Mouse (Mus musculus) myocyte (in vitro differentiated cells): ENCODE results near the gene Stat5a. TPM values are rescaled to one million over a fixed set of nuclear protein-coding genes. Genes with fewer than 3 reads are reported as not detected.

Experiments
- H3K27me3 ChIP-seq: one replicate; pipeline ENCODE4 v1.6.1; 2011; ENCODE audit not compliant: control insufficient read depth, insufficient read depth, insufficient read length
- H3K36me3 ChIP-seq: one replicate; pipeline ENCODE4 v1.6.1; 2011; ENCODE audit not compliant: control insufficient read depth, insufficient read depth
- H3K4me2 ChIP-seq: one replicate; pipeline ENCODE4 v1.6.1; 2011; ENCODE audit warnings: low read depth, control low read depth
- H3K4me3 ChIP-seq: one replicate; pipeline ENCODE4 v1.5.1; 2011; ENCODE audit warnings: mild to moderate bottlenecking, control low read depth, moderate library complexity
- H3K79me2 ChIP-seq: one replicate; pipeline ENCODE4 v1.6.1; 2011; ENCODE audit not compliant: control insufficient read depth, insufficient read depth
- H3ac ChIP-seq: one replicate; pipeline ENCODE4 v1.6.1; 2011; ENCODE audit not compliant: control insufficient read depth, insufficient read length
- CEBPB ChIP-seq: IDR thresholded peaks from 2 replicates; pipeline ENCODE4 v1.6.1; 2011; ENCODE audit warnings: mild to moderate bottlenecking, moderate library complexity; ENCODE audit not compliant: poor library complexity, insufficient read depth, severe bottlenecking
- E2F4 ChIP-seq: IDR thresholded peaks from one replicate; pipeline ENCODE4 v1.6.1; 2011; ENCODE audit warnings: mild to moderate bottlenecking, control low read depth, moderate library complexity; ENCODE audit not compliant: insufficient read depth
- MAX ChIP-seq: IDR thresholded peaks from one replicate; pipeline ENCODE4 v1.6.1; 2011; ENCODE audit warnings: low read depth, mild to moderate bottlenecking, control low read depth
- MYOD1 ChIP-seq, 3 experiments: IDR thresholded peaks; one replicate each; pipeline ENCODE4 v1.6.1; 2011; ENCODE audit warnings: control low read depth in 2 of 3, low read depth in 2 of 3, mild to moderate bottlenecking in 2 of 3, moderate library complexity in 1 of 3; ENCODE audit not compliant: insufficient read length in 2 of 3, control insufficient read depth in 1 of 3
- MYOG ChIP-seq, 3 experiments: IDR thresholded peaks; one replicate each; pipeline ENCODE4 v1.6.1; 2011; ENCODE audit warnings: control low read depth in 2 of 3, low read depth in 2 of 3, mild to moderate bottlenecking in 2 of 3; ENCODE audit not compliant: insufficient read length in 2 of 3, control insufficient read depth in 1 of 3, insufficient read depth in 1 of 3
- POLR2A ChIP-seq: IDR thresholded peaks from one replicate; pipeline ENCODE4 v1.6.1; 2011; ENCODE audit warnings: low read depth, mild to moderate bottlenecking, control low read depth, moderate library complexity; ENCODE audit not compliant: insufficient read length
- POLR2AphosphoS2 ChIP-seq: IDR thresholded peaks from one replicate; pipeline ENCODE4 v1.6.1; 2011; ENCODE audit warnings: low read depth, control low read depth; ENCODE audit not compliant: insufficient read length
- REST ChIP-seq: IDR thresholded peaks from one replicate; pipeline ENCODE4 v1.6.1; 2011; ENCODE audit warnings: mild to moderate bottlenecking, control low read depth, moderate library complexity; ENCODE audit not compliant: insufficient read depth, insufficient read length
- SRF ChIP-seq: IDR thresholded peaks from one replicate; pipeline ENCODE4 v1.6.1; 2011; ENCODE audit warnings: low read depth; ENCODE audit not compliant: control insufficient read depth, insufficient read length
- TCF12 ChIP-seq: IDR thresholded peaks from one replicate; pipeline ENCODE4 v1.6.1; 2011; ENCODE audit warnings: mild to moderate bottlenecking, control low read depth; ENCODE audit not compliant: poor library complexity, insufficient read depth, severe bottlenecking
- TCF3 ChIP-seq: IDR thresholded peaks from one replicate; pipeline ENCODE4 v1.6.1; 2011; ENCODE audit warnings: low read depth, control low read depth; ENCODE audit not compliant: insufficient read length
- USF1 ChIP-seq: IDR thresholded peaks from one replicate; pipeline ENCODE4 v1.6.1; 2011; ENCODE audit warnings: low read depth, mild to moderate bottlenecking, control low read depth, moderate library complexity
- polyA plus RNA-seq: library from polyadenylated mRNA; unstranded; fragments of >200 nt; fragmentation: generic; extraction: Trizol; gene quantifications from one replicate; pipeline ENCODE4 v1.2.1, GENCODE M21; 2012; ENCODE audit warnings: missing spikeins

The Stat5a gene
- polyA plus RNA-seq, 1 experiment: 27.2 TPM

DNA sequence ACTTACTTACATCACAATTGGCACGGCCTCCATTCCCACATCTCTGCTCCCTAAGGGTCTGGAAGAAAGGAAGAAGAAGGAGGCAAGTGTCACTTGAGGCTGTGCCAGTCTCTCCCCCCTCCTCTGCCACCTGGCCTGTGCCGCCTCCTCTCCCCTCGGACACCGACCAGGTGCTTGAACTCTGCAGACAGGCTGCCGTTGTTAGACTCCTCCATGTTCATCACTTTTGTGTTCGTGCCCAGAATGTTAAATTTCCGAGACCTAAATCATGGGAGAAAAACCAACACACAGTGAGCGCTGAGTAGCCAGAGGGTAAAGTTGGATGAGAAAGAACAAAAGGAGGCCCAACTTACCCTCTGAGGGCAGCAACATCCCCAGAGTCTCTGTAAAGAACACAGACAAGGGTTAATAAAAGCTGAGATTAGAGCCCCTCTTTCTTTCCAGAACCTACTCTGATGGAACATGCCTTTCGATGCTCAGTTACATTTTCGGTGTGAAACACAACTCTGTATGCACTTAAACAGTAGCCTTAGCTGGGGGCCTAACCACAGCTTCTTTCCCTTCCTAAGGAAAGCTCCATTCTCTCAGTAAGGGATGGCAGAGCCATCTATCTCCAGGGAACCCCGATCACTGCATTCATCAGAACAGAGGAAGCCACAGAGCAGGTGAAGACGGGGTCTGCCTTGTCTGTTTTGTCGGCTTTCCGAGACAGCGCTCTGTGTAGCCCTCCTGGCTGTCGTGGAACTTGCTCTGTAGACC is 39.5 kb downstream of the Stat5a start:
- peaks cover 72% of the 10 kb centered on the region for H3K36me3 ChIP-seq

GRCm38 (mm10) chr11:100904580-100905351 is 45.6 kb downstream of the Stat5a start:
- no peak overlapping the region for H3K4me2 ChIP-seq
- TF ChIP-seq POLR2AphosphoS2 (no peak), POLR2A (no peak), CEBPB (no peak), SRF (no peak), E2F4 (no peak), MAX (no peak), MYOD1 (IDR thresholded peaks at IDR 0.05; ENCODE audit: control insufficient read depth in 1 of 3, insufficient read length in 2 of 3, low read depth in 2 of 3) (no peak), TCF12 (no peak), MYOG (IDR thresholded peaks at IDR 0.05; ENCODE audit: control insufficient read depth in 1 of 3, insufficient read depth in 1 of 3, insufficient read length in 2 of 3, low read depth in 2 of 3) (no peak), USF1 (no peak), TCF3 (no peak), REST (no peak)
- H3K36me3 ChIP-seq: peaks cover 82% of the 10 kb centered on the region

More for the DNA sequence above, 39.5 kb downstream of the Stat5a start:
- Histone ChIP-seq H3K4me3 (no peak overlapping the region), H3ac (no peak overlapping the region), H3K27me3 (no peaks in the 10 kb centered on the region), H3K4me2 (no peak overlapping the region), H3K79me2 (no peaks in the 10 kb centered on the region)
- TF ChIP-seq MYOG (IDR thresholded peaks at IDR 0.05; ENCODE audit: control insufficient read depth in 1 of 3, insufficient read depth in 1 of 3, insufficient read length in 2 of 3, low read depth in 2 of 3) (no peak), E2F4 (no peak), SRF (no peak), POLR2A (no peak), TCF3 (no peak), CEBPB (no peak), POLR2AphosphoS2 (no peak), MAX (no peak), TCF12 (no peak), USF1 (no peak), REST (no peak), MYOD1 (IDR thresholded peaks at IDR 0.05; ENCODE audit: control insufficient read depth in 1 of 3, insufficient read length in 2 of 3, low read depth in 2 of 3) (no peak)

DNA sequence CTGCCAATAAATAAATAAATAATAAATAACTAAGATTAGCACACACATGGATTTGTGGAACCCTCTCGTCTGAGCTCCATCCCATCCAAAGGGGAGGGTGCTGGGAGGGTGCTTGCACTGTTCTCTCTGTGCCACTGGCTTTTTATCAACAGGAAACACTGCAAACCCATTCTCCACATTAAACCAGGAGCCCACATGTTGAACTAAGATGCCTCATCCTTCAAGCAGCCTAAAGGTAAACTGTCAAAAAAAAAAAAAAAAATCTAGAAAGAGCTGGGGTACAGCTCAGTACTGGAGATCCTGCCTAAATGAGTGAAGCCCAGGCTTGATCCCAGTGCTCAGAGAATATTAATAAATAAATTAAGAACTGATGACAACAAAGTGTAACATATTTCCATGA is 46.8 kb downstream of the Stat5a start:
- Histone ChIP-seq H3K27me3 (no peaks in the 10 kb centered on the region), H3K4me2 (no peak overlapping the region), H3ac (no peak overlapping the region), H3K79me2 (no peaks in the 10 kb centered on the region), H3K4me3 (no peak overlapping the region), H3K36me3 (peaks cover 85% of the 10 kb centered on the region)
- TF ChIP-seq USF1: no peak
- TF ChIP-seq SRF: no peak
- no peak for TF ChIP-seq TCF3
- TF ChIP-seq TCF12: no peak
- TF ChIP-seq MYOD1 (IDR thresholded peaks at IDR 0.05; ENCODE audit: control insufficient read depth in 1 of 3, insufficient read length in 2 of 3, low read depth in 2 of 3): no peak
- no peak for TF ChIP-seq POLR2A
- TF ChIP-seq MAX: no peak
- no peak for TF ChIP-seq REST
- no peak for TF ChIP-seq E2F4
- no peak for TF ChIP-seq CEBPB
- TF ChIP-seq MYOG (IDR thresholded peaks at IDR 0.05; ENCODE audit: control insufficient read depth in 1 of 3, insufficient read depth in 1 of 3, insufficient read length in 2 of 3, low read depth in 2 of 3): no peak
- no peak for TF ChIP-seq POLR2AphosphoS2

More at GRCm38 (mm10) chr11:100904580-100905351, 45.6 kb downstream of the Stat5a start:
- Histone ChIP-seq H3K27me3 (no peaks in the 10 kb centered on the region), H3ac (no peak overlapping the region), H3K4me3 (no peak overlapping the region), H3K79me2 (no peaks in the 10 kb centered on the region)

GRCm38 (mm10) chr11:100906885-100907284 is 47.7 kb downstream of the Stat5a start:
- Histone ChIP-seq H3K36me3 (peaks cover 76% of the 10 kb centered on the region), H3ac (no peak overlapping the region), H3K4me3 (no peak overlapping the region), H3K4me2 (no peak overlapping the region), H3K27me3 (no peaks in the 10 kb centered on the region), H3K79me2 (peaks cover 8% of the 10 kb centered on the region)
- TF ChIP-seq POLR2A (no peak), TCF12 (no peak), MYOD1 (IDR thresholded peaks at IDR 0.05; ENCODE audit: control insufficient read depth in 1 of 3, insufficient read length in 2 of 3, low read depth in 2 of 3) (no peak)
